Mouse (Mus musculus) erythroblast, adult 5-6 weeks (primary cell): ENCODE results near the gene Dbi. TPM values are rescaled to one million over a fixed set of nuclear protein-coding genes. Genes with fewer than 3 reads are reported as not detected.

Source experiments
- ATAC-seq: replicated peaks from 2 replicates; pipeline ENCODE4 v1.8.0; 2016; ENCODE audit warnings: moderate number of reproducible peaks, mild to moderate bottlenecking, moderate TSS enrichment, inconsistent platforms; ENCODE audit not compliant: poor library complexity, low FRiP score, severe bottlenecking
- total RNA-seq, 2 experiments: library from RNA; stranded (forward) in 1 of 2; stranded (reverse) in 1 of 2; fragments of 150-400 nt in 1 of 2; fragments of 200-764, 138-1000 nt in 1 of 2; gene quantifications; 2 replicates each; pipeline versions ENCODE4 v1.2.3 to v1.2.4; 2015 to 2017; ENCODE audit warnings: low replicate concordance in 2 of 2

Dbi gene
- total RNA-seq, 2 experiments from 2014 or later: 59.9 to 77.2 TPM

- ATAC-seq: no peak
Observed at GRCm38 (mm10) chr1:120122634-120123383, 1.9 kb upstream of the Dbi start.

- ATAC-seq: no peak
Observed at GRCm38 (mm10) chr1:120121930-120122530, 1.2 kb upstream of the Dbi start.

- ATAC-seq: peak; percentile 50
Observed at GRCm38 (mm10) chr1:120120141-120120968, 523 bp downstream of the Dbi start.

GRCm38 (mm10) chr1:120119389-120119788 lies 1.5 kb downstream of the Dbi start:
- ATAC-seq: no peak

GRCm38 (mm10) chr1:120118854-120119253 lies 2.0 kb downstream of the Dbi start:
- no peak for ATAC-seq

- ATAC-seq: no peak
Observed at GRCm38 (mm10) chr1:120116106-120116505, 4.8 kb downstream of the Dbi start.

- ATAC-seq: no peak
Observed at GRCm38 (mm10) chr1:120115671-120116081, 5.2 kb downstream of the Dbi start.

GRCm38 (mm10) chr1:120112251-120113187 lies 8.4 kb downstream of the Dbi start:
- no peak for ATAC-seq

GRCm38 (mm10) chr1:120111766-120112165 lies 9.1 kb downstream of the Dbi start:
- no peak for ATAC-seq

- ATAC-seq: no peak
Observed at GRCm38 (mm10) chr1:120109741-120110432, 11.0 kb downstream of the Dbi start.

GRCm38 (mm10) chr1:120105556-120105959 lies 15.3 kb downstream of the Dbi start:
- ATAC-seq: no peak

GRCm38 (mm10) chr1:120101227-120101609 lies 19.7 kb downstream of the Dbi start:
- ATAC-seq: no peak

- no peak for ATAC-seq
Observed at GRCm38 (mm10) chr1:120100456-120101226, 20.2 kb downstream of the Dbi start.

- no peak for ATAC-seq
Observed at GRCm38 (mm10) chr1:120099483-120099882, 21.4 kb downstream of the Dbi start.

- ATAC-seq: peak; percentile 65; the same call in 1 of the 2 replicates
Observed at GRCm38 (mm10) chr1:120098327-120098726, 22.6 kb downstream of the Dbi start.

- ATAC-seq: no peak
Observed at GRCm38 (mm10) chr1:120094920-120095319, 26.0 kb downstream of the Dbi start.

- ATAC-seq: peak; percentile 82; the same call in 1 of the 2 replicates
Observed at GRCm38 (mm10) chr1:120093482-120094134, 27.3 kb downstream of the Dbi start.
